Mouse (Mus musculus) liver, adult 2 months (tissue): ENCODE measurements around the gene Zfp341.

Experiments used
- CTCF ChIP-seq: fragments of 200-500 bp; IDR thresholded peaks from 2 replicates; pipeline ENCODE4 v1.5.1; 2011; ENCODE audit warnings: low read depth, low read length, control low read depth
- POLR2A ChIP-seq: fragments of 200-500 bp; IDR thresholded peaks from 2 replicates; pipeline ENCODE4 v1.6.1; 2011; ENCODE audit warnings: low read length, control low read depth; ENCODE audit not compliant: insufficient read depth; ENCODE audit errors: extremely low read depth

DNA sequence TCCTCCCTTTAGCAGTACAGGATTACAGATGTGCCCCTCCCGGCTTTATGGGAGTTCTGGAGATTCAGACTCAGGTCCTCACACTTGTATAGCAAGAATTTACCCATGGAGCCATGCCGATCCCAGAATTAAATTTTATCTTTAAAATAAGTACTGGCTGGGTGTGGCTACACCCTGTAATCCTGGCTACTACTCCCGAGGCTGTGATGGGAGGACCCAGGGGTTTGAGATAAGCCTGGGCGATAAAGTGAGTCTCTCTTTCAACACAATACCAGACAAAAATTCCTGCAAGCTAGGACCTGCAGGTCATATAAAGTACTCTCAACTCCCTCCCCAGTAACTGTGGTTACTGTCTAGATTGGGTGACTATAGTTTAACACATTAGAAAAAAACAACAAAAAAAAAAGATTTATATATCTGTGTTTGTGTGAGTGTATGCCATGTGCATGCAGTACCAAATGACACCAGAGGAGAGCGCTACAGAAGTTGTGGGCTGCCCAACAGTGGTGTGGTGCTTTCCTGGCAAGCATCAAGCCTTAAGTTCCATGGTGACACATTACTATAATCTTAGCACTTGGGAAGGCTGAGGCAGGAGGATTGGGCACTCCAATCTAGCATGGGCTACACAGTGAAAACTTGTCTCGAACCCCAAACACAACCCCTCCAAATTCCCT lies 29.8 kb downstream of the Zfp341 start:
- TF ChIP-seq POLR2A = no peak
- no peak for TF ChIP-seq CTCF
